Mouse (Mus musculus) right cerebral cortex, postnatal 4 days (tissue): ENCODE measurements at regions not wholly inside any gene's neighbourhood (a gene's known extent, or its start where the extent isn't known, plus 50 kb on each side); places are given as distances from the start of the nearest gene placed in this dataset.
"Not testable (repeated sequence)": the region's sequence is repeated elsewhere in the genome, so short reads cannot be mapped to it uniquely, and the experiment has no call there.

Experiments used
- DNase-seq: peaks from one replicate; pipeline ENCODE4 v3.0.0-alpha.2; 2022

DNA sequence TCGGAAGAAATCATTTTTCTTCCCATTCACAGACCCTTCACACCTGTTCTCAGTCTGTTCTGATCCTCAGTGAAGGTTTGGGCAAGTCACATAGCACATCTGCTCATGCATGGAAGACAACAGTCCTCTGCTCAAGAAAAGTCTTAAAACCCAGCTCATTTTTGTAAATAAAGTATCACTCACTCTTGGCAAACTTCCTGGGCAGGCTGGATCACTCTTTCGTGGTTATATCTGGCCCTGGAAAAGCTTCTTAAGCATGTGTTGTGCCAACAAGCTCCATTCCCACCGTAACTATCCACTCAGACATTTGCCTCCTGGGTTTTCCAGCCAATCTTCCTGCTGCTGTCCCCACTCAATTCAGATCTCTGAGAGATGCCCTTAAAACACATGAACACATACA, 103.2 kb upstream of the Cep85l start:
- no peak for DNase-seq

DNA sequence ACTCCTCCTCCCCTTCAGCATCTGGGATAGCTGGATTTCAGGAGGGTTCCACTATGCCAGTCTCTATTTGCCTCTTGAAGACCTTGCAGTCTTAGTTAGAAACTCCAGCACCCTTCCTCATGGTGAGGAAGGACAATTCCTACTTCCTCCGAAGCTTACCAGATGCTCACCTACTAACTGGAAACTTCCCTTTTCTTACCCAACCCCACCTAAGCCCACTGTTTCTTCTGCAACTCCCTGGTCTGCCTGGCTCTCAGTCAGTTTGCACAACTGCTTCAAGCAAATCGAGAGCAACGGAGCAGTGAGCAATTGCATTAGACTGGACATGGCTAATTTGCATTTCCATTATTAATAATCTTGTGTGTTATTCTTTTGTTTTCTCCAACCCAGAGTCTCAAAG, 90.5 kb upstream of the Cep85l start:
- no peak for DNase-seq

DNA sequence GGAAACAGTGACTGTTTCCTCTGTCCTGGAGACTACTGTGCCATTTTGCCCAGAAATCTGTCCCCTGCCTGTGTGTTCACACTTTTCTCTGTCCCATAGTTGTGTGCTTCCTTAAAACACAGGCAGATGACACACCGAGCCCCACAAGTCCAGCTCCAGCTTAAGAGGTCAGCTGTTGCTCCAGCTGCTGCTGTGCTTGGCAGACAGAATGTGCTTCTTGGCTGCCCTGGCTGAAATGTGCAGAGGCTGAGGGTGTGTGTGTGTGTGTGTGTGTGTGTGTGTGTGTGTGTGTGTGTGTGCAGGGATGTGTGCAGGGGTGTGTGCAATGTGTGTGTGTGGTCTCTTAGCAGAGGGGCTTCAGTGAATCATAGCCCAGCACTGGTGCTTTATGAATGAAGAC, 89.9 kb upstream of the Cep85l start:
- no peak for DNase-seq

DNA sequence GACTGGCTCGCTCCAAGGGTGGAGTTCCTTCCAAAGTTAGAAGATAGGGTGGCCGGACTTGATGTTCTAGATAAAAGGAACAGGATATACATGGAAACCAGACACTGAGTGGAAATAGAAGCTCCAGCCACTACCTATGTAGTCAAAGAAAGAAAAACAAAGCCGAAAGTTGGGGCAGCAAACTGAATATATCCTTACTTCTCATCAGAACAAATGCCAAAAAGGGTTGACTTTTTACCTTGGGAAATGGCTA, 88.5 kb upstream of the Cep85l start:
- DNase-seq, result no peak

DNA sequence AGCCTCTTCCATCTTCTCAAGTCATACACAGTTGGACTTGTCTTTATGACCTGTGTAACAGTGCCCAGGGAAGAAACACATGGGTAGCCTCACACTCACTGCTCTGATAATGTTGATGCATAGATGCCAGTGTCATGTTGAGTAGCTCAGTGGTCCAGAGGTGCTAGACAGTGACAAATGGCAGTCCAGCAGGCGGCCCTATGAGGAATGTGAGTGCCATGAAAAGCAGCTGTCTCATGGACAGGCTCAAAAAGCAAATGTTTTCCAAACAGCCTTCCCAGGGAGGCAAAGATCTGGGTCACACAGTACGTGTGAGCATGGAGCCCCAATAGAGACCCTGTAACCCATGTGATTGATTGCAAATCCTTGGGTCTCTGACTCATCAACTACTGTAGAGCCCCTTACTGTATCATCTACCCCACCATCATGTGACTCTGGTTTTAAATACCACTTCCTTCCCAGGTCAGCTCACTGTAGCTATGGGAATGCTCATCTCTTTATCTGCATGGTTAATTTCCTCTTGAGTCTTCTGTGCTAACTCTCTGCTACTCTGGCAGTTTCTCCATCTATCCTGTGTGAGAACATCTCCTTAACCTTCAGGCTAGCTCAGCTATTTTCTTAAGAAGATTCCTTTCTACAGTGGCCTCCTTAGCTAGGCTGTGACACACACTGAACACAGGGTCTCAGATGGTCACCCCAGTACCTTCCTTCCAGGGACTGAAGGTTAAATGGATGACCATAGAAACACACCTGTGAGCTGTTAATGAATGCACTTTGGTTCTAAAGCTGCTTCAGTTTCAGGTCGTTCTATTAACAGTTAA, 87.9 kb upstream of the Cep85l start:
- DNase-seq, result no peak

DNA sequence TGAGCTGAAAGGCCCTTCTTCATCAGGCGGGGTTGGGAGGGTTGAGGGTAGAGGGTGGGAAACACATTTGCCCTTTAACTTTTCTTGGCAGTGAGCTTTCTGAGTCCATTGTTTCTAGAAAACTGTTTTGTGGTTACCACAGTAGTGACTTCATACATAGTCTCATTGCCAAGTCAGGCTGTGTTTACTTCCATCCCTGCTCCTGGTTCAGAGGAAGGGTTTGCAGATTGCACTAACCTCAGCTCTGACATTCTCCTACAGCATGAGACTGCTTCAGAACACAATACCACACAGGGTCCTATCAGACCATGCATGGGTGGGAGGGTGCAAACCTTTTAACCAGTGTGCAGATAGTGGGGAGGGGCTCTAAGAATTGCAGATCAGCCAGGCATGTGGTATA, 87.1 kb upstream of the Cep85l start:
- no peak for DNase-seq

DNA sequence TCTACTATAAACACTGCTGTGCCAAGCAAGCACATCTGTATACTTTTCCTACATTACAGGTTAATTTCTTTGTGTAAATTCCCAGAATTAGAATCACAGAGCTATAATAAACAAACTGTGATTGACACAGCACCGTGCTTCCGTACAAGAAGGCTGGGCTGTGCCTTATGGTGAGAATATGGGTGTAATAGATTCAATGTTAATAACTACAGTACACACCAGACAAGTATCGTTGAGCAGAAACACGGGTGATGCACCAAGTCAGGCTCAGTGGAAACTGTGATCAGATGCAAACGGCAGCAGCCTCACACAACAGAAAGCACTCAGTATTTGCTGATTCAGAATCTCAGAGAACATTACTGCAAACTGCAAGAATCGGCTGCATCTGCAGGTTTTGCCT, 86.5 kb upstream of the Cep85l start:
- DNase-seq, result no peak

DNA sequence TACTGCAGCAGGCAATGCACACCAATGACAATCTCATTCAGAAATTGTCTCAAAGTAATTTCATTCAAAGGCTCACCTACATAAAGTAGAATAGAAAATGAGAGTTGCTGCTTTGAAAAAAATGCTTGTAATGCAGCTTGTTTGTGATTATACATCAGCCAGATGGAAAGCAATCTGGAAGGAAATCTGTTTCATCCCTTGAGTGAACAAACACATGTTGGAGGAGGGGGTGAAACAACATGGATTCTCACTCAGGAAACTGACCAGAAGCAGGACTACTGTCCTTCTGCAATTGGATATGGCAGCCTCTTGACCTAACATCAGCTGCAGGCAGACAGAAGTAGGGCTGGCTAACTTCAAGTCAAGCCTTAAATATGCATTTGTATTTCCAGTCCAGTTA, 84.8 kb upstream of the Cep85l start:
- no peak for DNase-seq

DNA sequence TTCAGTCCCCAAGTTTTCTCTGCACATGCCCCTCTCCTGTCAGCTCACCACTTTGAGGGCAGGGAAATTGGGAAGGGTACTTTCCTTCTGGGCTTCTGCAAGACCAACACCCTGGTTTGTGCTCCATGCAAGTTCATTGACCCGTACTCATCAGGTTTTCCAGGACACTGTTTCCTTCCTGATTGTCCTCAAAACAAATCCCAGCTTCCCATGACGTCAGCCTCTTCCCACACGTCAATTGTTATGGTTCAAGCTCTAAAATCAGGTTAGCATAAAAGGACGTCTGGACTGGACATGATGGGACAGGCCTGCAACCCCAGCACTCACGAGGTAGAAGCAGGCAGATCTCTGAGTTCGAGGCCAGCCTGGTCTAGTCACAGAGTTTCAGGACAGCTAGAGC, 84.3 kb upstream of the Cep85l start:
- DNase-seq, result no peak

DNA sequence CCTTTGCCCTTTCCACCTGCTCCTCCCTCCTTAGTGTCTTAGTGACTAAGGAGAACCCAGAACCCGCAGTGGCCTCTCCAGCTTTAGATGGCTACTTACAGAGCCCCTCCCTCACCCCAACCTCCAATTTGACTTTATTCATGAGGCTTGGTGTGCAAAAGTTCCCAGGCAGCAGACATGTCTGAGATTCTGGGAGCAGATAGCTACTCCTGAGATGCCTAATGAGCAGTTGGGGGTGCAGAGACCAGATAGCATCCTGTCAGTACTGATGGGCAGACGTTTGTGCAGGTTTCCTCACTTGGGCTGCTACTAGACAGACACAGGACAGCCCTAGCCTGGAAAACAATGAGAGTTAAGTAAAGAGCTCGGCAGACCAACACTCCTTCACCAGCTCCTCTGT, 83.7 kb upstream of the Cep85l start:
- no peak for DNase-seq

DNA sequence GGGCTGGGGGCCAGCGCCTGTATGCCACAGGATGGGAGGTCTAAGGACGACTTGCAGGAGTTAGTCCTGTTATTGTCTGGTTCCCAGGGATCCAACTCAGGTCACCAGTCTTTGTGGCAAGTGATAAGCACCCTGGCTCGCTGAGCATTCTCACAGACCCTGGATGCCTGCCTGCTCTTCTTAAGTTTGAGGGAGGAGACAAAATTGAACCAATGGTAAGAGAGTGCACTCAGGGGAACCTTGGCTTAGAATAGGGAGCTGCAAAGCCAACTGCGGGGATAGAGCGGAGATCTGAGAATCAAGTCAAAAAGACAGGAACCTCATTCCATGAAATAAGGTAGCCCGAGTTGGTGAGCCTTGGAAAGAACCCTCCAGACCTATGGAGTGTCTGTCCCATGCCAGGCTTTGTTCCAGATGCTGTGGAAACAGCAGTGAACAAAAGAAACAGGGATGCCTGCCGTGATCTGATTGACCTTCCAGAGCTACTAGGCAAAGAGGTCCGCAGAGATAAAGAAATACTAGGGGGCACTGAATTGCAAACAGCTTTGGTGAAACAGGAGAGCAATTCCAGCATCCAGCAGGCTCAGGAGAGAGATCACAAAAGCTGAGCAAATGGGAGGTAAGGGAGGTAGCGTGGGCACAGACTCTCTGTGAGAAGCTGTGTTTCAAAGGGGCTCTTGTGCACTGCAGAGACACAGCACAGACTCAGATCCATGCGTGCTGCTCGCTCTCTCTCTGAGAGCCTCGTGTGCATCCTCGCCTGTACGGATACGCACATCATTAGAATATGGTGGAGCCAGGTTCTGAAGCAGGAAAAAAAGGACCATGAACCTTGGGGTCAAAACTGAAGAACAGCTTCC, 82.9 kb upstream of the Cep85l start:
- DNase-seq, result no peak

DNA sequence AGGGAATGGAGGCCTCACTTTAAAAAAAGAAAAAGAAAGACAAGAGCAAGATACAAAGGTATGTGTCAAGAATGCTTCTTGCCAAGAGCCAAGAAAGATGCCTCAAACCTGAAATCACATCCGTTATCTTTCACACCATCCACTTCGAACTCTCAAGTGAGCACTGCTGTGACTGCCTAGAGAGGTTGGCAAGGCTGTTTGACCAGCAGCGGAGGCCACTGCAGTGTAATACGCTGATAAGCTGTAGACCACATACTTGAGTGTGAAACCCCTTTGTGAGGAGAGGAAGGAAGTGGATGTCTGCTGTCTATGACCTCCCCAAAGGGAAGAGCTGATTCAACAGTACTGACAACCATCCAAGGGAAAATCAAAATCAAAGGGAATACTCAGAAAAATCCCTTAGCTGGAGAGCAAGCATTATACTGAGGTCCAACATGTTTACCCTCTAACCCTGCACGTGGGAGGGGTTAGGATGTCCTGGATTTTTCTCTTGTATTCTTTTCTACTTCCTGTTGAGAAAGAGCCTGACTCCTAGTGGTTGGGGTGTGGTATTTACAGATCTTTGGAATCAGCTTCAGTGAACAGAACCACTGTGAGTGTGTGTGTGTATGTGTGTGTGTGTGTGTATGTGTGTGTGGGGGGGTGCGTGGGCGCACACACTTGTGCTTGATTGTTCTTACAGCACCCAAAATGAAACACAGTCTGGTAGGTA, 81.5 kb upstream of the Cep85l start:
- DNase-seq, result no peak

DNA sequence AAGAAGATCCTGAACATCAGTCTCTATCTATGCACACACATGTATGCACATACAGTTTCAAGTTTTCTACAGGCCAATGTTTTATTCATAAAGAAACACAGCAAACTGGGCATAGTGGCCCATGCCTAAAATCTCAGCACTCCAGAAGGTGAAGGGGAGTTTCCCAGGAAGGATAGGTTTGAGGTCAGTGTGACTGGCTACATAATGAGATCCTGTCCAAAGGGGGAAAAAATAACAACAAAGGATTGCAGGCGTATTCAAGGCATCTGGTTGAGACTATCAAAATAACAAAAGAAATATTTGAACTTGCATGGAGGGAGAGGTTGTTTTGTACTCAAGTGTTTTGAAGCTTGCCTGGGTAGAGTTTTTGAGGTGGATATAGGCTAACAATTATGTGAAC, 80.0 kb upstream of the Cep85l start:
- DNase-seq, result not testable (repeated sequence)

DNA sequence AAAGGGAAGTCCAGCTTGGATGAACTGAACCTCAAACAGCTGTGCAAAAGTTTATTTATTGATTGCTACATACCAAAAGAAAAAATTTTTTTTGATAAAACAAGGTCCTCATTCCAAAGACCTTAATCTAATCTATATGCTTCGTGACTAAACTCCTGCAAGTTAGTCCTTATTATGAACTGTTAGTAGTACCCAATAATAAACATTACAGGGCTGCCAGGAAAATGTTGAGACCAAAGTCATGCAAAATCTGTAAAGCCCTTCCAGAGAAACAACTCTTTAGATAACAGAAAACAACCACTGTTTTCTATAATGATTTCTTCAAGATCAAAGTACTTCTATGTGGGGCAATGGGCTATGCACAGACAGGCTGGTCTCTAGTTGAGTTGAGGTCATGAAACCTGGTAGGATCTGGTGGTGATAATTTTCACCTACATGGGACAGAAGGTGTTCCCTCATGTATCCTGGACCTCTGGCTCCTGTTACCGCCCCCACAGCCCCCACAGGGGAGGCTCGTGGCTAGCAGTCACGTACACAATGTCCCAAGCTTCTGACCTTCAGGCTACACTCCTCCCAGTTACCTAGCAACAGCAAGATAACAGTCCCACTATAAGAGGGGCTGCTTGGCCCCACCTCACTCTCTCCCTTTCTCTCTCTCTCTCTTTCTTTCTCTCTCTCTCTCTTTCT, 76.4 kb upstream of the Cep85l start:
- no peak for DNase-seq

DNA sequence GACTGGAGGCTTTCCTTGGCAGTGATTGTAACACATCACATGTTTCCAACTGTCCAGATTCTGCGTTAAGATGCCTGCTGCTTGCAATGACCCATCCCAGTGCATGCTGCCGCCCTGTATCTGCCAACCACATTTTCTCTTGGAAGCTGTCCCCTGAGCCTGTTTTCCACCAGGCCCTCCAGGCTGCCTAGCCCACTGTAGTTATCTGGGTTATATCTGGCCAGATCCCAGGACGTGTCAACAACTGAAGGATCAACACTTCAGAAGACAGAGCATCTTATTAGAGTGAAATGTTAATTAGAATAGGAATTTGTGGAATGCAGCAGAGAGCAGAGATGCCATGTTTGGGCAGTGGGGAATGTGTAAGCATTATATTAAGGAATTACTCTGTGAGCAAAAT, 65.0 kb upstream of the Cep85l start:
- DNase-seq, result no peak

DNA sequence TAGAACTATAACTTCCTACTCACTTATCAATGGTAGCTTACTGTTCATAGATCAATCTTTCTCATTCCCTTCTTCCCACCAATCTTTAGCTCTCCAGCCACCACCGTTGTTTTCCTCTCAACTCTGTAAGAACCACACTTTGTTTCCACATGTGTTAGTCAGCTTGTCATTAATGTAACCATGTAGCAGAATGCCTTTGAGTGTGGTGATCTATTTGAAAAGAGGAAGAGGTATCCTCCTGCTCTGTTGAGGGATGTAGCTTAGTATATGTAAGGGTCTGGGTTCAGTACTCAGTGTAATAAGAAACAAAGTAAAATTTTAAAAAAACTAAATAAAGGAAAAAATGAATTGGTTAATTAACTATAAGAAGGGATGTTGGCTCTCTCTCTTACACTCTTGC, 63.7 kb upstream of the Cep85l start:
- DNase-seq, result no peak

DNA sequence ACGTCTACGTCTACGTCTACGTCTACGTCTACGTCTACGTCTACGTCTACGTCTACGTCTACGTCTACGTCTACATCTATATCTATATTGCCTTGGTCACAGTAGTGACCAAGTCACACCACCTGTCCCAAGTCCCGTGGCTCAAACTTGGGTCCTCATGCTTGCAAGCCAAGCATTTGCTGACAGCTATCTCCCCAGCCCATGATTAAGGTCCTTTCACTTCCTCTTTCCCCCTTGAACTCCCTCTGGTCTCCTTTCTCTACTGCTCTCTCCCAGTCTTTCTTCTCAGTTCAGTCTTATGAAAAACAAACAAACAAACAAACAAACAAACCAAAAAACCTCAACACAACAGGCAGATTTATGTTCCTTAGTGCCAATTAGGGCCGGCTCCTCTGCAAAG, 63.2 kb upstream of the Cep85l start:
- no peak for DNase-seq

DNA sequence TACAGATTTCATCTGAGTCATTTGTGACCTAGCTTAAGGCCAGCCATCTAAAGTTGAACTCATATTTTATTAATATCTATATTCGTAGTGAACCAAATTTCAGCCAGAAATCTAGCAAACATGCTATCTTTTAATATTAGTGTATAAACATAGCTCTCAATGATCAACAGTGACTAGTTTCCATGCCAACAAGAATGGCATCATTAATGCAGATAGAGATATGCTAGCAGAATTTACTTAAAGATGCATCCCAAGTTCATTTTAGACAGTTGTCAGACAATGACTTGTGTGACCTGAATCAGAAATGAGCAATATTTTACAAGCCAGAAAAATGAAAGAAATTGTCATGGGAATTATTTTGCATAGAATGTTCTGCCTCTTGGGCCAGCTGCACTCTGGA, 60.5 kb upstream of the Cep85l start:
- DNase-seq, result no peak

DNA sequence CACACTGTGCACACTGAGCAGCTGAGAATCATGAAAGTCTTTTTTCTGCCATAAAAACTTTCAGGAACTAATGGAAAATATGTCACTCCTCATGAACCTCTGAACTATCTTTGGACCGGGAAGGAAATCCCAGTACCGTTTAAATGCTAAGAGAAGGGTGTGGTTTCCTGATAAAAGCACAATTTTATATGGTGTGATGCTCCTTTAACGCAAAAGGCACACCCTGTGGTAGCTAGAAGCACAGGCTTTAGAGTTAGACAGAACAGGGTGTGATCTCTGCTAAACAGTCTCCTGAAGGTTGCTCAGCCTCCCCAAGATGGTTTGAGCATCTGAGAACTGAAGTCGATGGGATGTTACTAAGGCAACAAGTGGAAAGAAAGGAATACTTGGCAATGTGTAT, 58.6 kb upstream of the Cep85l start:
- no peak for DNase-seq

DNA sequence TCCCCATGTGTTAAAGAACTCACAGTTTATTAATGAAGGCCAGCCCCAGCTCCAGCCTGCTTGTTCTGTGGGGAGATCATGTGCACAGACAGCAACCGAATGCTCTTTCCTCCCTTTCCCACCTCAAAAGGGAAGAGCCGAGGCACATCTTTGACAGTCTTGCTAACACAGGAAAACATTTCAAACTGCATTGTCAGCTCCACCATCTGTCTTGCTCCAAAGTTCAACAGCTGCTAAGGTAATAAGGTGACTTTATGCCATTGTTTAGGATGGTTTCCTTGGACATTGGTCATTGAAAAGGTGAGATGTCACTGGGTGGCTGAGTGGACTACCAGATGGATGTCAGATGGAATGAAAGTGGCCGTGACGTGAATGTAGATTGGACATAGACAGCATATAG, 58.0 kb upstream of the Cep85l start:
- DNase-seq, result no peak

DNA sequence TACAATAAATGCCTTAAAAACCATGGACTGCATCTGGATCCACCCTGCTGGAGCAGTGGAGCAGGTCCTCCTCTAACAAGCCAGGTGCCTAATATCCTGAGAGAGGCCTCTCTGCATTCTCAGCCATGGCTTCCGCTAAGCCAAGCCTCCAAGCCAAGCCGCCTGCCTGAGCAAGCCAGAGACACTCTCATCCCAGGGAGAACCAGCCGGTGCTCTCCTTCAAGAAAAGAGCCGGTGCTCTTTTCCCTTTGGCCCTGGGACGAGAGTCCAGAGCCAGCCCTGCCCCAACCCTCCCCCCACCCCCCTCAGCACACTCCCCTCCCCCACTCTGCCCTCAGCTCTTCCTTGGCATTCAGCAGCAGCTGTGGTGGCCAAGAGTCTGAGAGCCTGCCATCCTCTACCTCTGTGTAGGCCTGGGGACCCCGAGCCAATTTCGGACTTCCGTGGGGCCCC, 56.3 kb upstream of the Cep85l start:
- no peak for DNase-seq

DNA sequence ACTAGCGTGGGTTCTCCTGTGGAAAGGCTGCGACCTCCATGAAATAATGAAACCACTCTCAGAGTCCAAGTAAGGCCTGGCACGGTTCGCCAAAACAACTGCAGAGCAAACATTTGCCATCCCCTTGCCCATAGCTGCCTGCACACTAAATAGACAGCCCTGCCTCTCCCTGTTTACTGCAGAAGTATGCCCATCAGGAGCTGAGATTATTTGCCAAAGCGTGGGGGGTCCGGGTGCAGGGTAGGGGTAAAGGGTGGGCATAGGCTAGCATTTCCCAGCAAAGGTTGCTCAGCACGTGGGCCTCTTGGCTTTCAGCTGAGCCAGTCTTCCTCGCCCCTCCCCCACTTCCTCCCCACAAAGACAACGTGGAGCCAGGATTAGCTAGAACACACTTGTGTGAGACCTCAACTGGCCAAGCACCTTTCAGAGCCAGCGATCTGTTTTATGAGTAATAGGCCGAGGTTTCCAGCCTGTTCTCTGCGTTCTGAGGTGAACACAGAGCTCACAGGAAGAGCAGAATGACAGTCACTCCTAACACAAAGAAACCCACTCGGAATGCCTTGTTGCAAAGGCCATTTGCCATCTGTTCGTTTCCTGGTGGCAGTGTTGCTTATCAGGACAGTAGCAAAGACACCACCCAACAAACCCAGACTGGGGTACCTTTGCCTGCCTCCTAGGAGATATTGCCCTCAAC, 55.6 kb upstream of the Cep85l start:
- DNase-seq, result peak; percentile 55
